In the genomic region with DNA sequence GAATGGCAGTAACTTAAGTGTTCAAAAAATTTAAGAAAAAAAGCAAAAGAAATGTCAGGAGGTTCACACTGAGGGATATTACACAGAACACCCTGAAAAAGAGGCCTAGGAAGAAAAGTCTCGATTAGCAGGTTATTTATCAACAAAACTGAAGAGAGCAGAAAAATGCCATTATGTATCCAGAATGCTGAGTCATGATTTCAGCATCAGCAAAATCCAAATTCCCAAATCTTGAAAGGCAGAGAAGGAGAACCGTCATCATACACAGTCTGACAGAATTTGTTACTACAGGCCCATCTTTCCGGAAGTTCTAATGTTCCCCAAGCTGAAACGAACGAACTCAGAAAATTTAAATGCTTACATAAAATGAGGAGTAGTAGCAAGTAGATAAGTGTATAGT, we compare ENCODE assay signal across 30 mouse cellular contexts.
"Had no signal": no experiment of that assay in that cellular context is flagged by ENCODE, and none has a peak within 500 bp of the region (broad histone marks: within the 10 kb centered on the region; RNA-seq: fewer than 3 reads in every experiment).

No protein-coding gene starts in this region.

- H3K9ac ChIP-seq: heart, embryonic 12.5 days; heart, embryonic 13.5 days; heart, embryonic 15.5 days; hindbrain, embryonic 12.5 days; hindbrain, embryonic 13.5 days; hindbrain, embryonic 14.5 days; hindbrain, embryonic 15.5 days; intestine, embryonic 15.5 days; kidney, embryonic 15.5 days had no signal

- H3K27ac ChIP-seq: heart, embryonic 13.5 days; heart, embryonic 15.5 days; hindbrain, embryonic 10.5 days; hindbrain, embryonic 12.5 days; hindbrain, embryonic 13.5 days; hindbrain, embryonic 14.5 days; hindbrain, embryonic 15.5 days; hindbrain, postnatal 0 days; intestine, embryonic 15.5 days; kidney, embryonic 15.5 days; kidney, postnatal 0 days; layer of hippocampus, adult 2 months; left cerebral cortex, adult 2 months had no signal

- H3K4me1 ChIP-seq: heart, embryonic 12.5 days; heart, embryonic 13.5 days; heart, embryonic 15.5 days; hindbrain, embryonic 10.5 days; hindbrain, embryonic 12.5 days; hindbrain, embryonic 13.5 days; hindbrain, embryonic 15.5 days; intestine, embryonic 15.5 days; kidney, embryonic 15.5 days had no signal

- H3K9me3 ChIP-seq: heart, embryonic 12.5 days; heart, embryonic 13.5 days; heart, embryonic 15.5 days; hindbrain, embryonic 10.5 days; hindbrain, embryonic 12.5 days; hindbrain, embryonic 13.5 days; hindbrain, embryonic 15.5 days; intestine, embryonic 15.5 days; kidney, embryonic 15.5 days had no signal

- H3K27me3 ChIP-seq: heart, embryonic 12.5 days; heart, embryonic 13.5 days; heart, embryonic 15.5 days; hindbrain, embryonic 12.5 days; hindbrain, embryonic 13.5 days; hindbrain, embryonic 15.5 days; intestine, embryonic 15.5 days; kidney, embryonic 15.5 days had no signal

- H3K4me2 ChIP-seq: heart, embryonic 11.5 days; heart, embryonic 12.5 days; heart, embryonic 13.5 days; heart, embryonic 15.5 days; hindbrain, embryonic 12.5 days; hindbrain, embryonic 13.5 days; hindbrain, embryonic 14.5 days; hindbrain, embryonic 15.5 days; intestine, embryonic 15.5 days; kidney, embryonic 15.5 days had no signal

- H3K36me3 ChIP-seq: heart, embryonic 12.5 days; heart, embryonic 13.5 days; heart, embryonic 15.5 days; hindbrain, embryonic 10.5 days; hindbrain, embryonic 12.5 days; hindbrain, embryonic 13.5 days; hindbrain, embryonic 15.5 days; intestine, embryonic 15.5 days; kidney, embryonic 15.5 days had no signal

- DNase-seq: heart, postnatal 10 days; heart, postnatal 14 days; heart, postnatal 36 days; heart, postnatal 4 days; kidney, adult 11 months; kidney, adult 18-20 months; kidney, adult 2 months; kidney, adult 8-10 months; kidney, adult 9 months; kidney, postnatal 10 days; kidney, postnatal 14 days; kidney, postnatal 25 days; kidney, postnatal 36 days; kidney, postnatal 4 days; layer of hippocampus, adult 9-11 months had no signal

- H3K4me3 ChIP-seq: heart, embryonic 12.5 days; heart, embryonic 13.5 days; heart, embryonic 15.5 days; hindbrain, embryonic 10.5 days; hindbrain, embryonic 12.5 days; hindbrain, embryonic 13.5 days; hindbrain, embryonic 15.5 days; intestine, embryonic 15.5 days; kidney, embryonic 15.5 days; layer of hippocampus, adult 2 months; left cerebral cortex, adult 2 months had no signal
